Mouse (Mus musculus) CH12.LX (cell line): ENCODE measurements around the gene Plscr4. TPM values are rescaled to one million over a fixed set of nuclear protein-coding genes. Genes with fewer than 3 reads are reported as not detected.
A peak's percentile ranks its signal among the peaks of the same experiment; 100 is the strongest.

Experiments
- DNase-seq: peaks from one replicate; pipeline ENCODE4 v3.0.0-alpha.2; 2013; ENCODE audit errors: extremely low read depth
- H3K27ac ChIP-seq: 2 replicates; pipeline ENCODE4 v1.5.1; 2012; ENCODE audit warnings: low read depth, mild to moderate bottlenecking, control low read depth, moderate library complexity; ENCODE audit not compliant: insufficient read depth
- H3K27me3 ChIP-seq: replicated peaks from 2 replicates; pipeline ENCODE3; 2012; ENCODE audit warnings: inconsistent platforms
- H3K36me3 ChIP-seq, 2 experiments: replicated peaks in 1 of 2; 2 replicates each; pipeline versions ENCODE3 to v1.6.1; 2012; ENCODE audit warnings: inconsistent platforms in 1 of 2, low read length in 1 of 2, mild to moderate bottlenecking in 1 of 2, mixed read lengths in 1 of 2, moderate library complexity in 1 of 2; ENCODE audit not compliant: control insufficient read depth in 1 of 2, insufficient read depth in 1 of 2
- H3K4me1 ChIP-seq, 2 experiments: 2 replicates each; pipeline ENCODE4 v1.6.1; 2012; ENCODE audit warnings: inconsistent platforms in 1 of 2, moderate library complexity in 1 of 2; ENCODE audit not compliant: insufficient read depth in 2 of 2, control insufficient read depth in 1 of 2
- H3K4me2 ChIP-seq: 2 replicates; pipeline ENCODE4 v1.6.1; 2012; ENCODE audit warnings: low read depth, mild to moderate bottlenecking, control low read depth; ENCODE audit not compliant: poor library complexity, insufficient read depth, severe bottlenecking
- H3K4me3 ChIP-seq, 3 experiments: fragments of 150-350 bp in 1 of 3; sonication (generic) in 1 of 3; replicated peaks in 1 of 3; 2 replicates each; pipeline versions ENCODE3 to v1.5.1; 2011 to 2012; ENCODE audit warnings: low read depth in 2 of 3, low read length in 2 of 3, mild to moderate bottlenecking in 2 of 3, moderate library complexity in 2 of 3, control low read depth in 1 of 3, improper control_type of control experiment in 1 of 3, inconsistent platforms in 1 of 3, mixed read lengths in 1 of 3; ENCODE audit not compliant: poor library complexity in 1 of 3
- H3K79me2 ChIP-seq: replicated peaks from 2 replicates; pipeline ENCODE4 v1.6.1; 2012; ENCODE audit warnings: mild to moderate bottlenecking, moderate library complexity; ENCODE audit not compliant: control insufficient read depth, poor library complexity, insufficient read depth, severe bottlenecking; ENCODE audit errors: extremely low read depth
- H3K9ac ChIP-seq: 2 replicates; pipeline ENCODE4 v1.6.1; 2012; ENCODE audit warnings: low read depth, mild to moderate bottlenecking, control low read depth, moderate library complexity; ENCODE audit not compliant: insufficient read depth
- H3K9me3 ChIP-seq: replicated peaks from 2 replicates; pipeline ENCODE3; 2012; ENCODE audit warnings: low read length, inconsistent platforms, mixed read lengths
- BHLHE40 ChIP-seq: IDR thresholded peaks from 2 replicates; pipeline ENCODE4 v1.6.1; 2011; ENCODE audit warnings: mild to moderate bottlenecking, low read depth, low read length, improper control_type of control experiment
- CHD1 ChIP-seq: IDR thresholded peaks from 2 replicates; pipeline ENCODE4 v1.6.1; 2012; ENCODE audit warnings: low read depth, low read length, improper control_type of control experiment, inconsistent platforms
- CTCF ChIP-seq, 2 experiments: IDR thresholded peaks in 1 of 2; conservative IDR thresholded peaks in 1 of 2; 2 replicates each; pipeline ENCODE4 v1.5.1; 2011 to 2012; ENCODE audit warnings: low read depth in 2 of 2, low read length in 2 of 2, improper control_type of control experiment in 1 of 2, inconsistent platforms in 1 of 2, mild to moderate bottlenecking in 1 of 2, moderate library complexity in 1 of 2
- E2F4 ChIP-seq: IDR thresholded peaks from 2 replicates; pipeline ENCODE4 v1.6.1; 2011; ENCODE audit warnings: low read depth, low read length, improper control_type of control experiment; ENCODE audit not compliant: insufficient replicate concordance
- ELF1 ChIP-seq: IDR thresholded peaks from 2 replicates; pipeline ENCODE4 v1.6.1; 2014; ENCODE audit warnings: low read depth, mild to moderate bottlenecking, inconsistent platforms, low read length, improper control_type of control experiment
- ETS1 ChIP-seq: conservative IDR thresholded peaks from 2 replicates; pipeline ENCODE4 v1.6.1; 2012; ENCODE audit warnings: low read depth, mild to moderate bottlenecking, inconsistent platforms, low read length, improper control_type of control experiment, moderate library complexity
- GABPA ChIP-seq: IDR thresholded peaks from 2 replicates; pipeline ENCODE4 v1.6.1; 2012; ENCODE audit warnings: low read depth, low read length, improper control_type of control experiment, inconsistent platforms; ENCODE audit not compliant: insufficient replicate concordance
- IRF4 ChIP-seq: IDR thresholded peaks from 2 replicates; pipeline ENCODE4 v1.6.1; 2014; ENCODE audit warnings: low read depth, mild to moderate bottlenecking, inconsistent platforms, low read length, improper control_type of control experiment
- JUN ChIP-seq: IDR thresholded peaks from 2 replicates; pipeline ENCODE4 v1.6.1; 2011; ENCODE audit warnings: low read depth, mild to moderate bottlenecking, low read length, improper control_type of control experiment, moderate library complexity; ENCODE audit not compliant: insufficient read depth
- KAT2A ChIP-seq: IDR thresholded peaks from 2 replicates; pipeline ENCODE4 v1.6.1; 2012; ENCODE audit warnings: low read length, improper control_type of control experiment, inconsistent platforms; ENCODE audit not compliant: insufficient replicate concordance
- MAX ChIP-seq: IDR thresholded peaks from 2 replicates; pipeline ENCODE4 v1.6.1; 2011; ENCODE audit warnings: low read length, improper control_type of control experiment
- MAZ ChIP-seq: IDR thresholded peaks from 2 replicates; pipeline ENCODE4 v1.6.1; 2012; ENCODE audit warnings: low read depth, mild to moderate bottlenecking, inconsistent platforms, low read length, improper control_type of control experiment, moderate library complexity
- MXI1 ChIP-seq: IDR thresholded peaks from 2 replicates; pipeline ENCODE4 v1.6.1; 2011; ENCODE audit warnings: mild to moderate bottlenecking, low read depth, low read length, improper control_type of control experiment
- MYC ChIP-seq: IDR thresholded peaks from 2 replicates; pipeline ENCODE4 v1.6.1; 2011; ENCODE audit warnings: low read depth, mild to moderate bottlenecking, improper control_type of control experiment, low read length
- NELFE ChIP-seq: IDR thresholded peaks from 2 replicates; pipeline ENCODE4 v1.6.1; 2011; ENCODE audit warnings: low read depth, low read length, improper control_type of control experiment
- NRF1 ChIP-seq: IDR thresholded peaks from 2 replicates; pipeline ENCODE4 v1.6.1; 2014; ENCODE audit warnings: low read depth, mild to moderate bottlenecking, inconsistent platforms, low read length, improper control_type of control experiment, moderate library complexity
- PAX5 ChIP-seq: IDR thresholded peaks from 2 replicates; pipeline ENCODE4 v1.6.1; 2012; ENCODE audit warnings: low read length, inconsistent platforms, mixed read lengths
- POLR2AphosphoS2 ChIP-seq: IDR thresholded peaks from 2 replicates; pipeline ENCODE4 v1.6.1; 2011; ENCODE audit warnings: low read depth, low read length, improper control_type of control experiment
- RAD21 ChIP-seq: IDR thresholded peaks from 2 replicates; pipeline ENCODE4 v1.6.1; 2011; ENCODE audit warnings: low read depth, mild to moderate bottlenecking, low read length, improper control_type of control experiment, moderate library complexity
- RCOR1 ChIP-seq: conservative IDR thresholded peaks from 2 replicates; pipeline ENCODE4 v1.6.1; 2012; ENCODE audit warnings: low read depth, mild to moderate bottlenecking, inconsistent platforms, low read length, improper control_type of control experiment
- SIN3A ChIP-seq: IDR thresholded peaks from 2 replicates; pipeline ENCODE4 v1.6.1; 2012; ENCODE audit warnings: low read length, improper control_type of control experiment, inconsistent platforms
- TBP ChIP-seq: conservative IDR thresholded peaks from 2 replicates; pipeline ENCODE4 v1.6.1; 2011; ENCODE audit warnings: low read depth, low read length, improper control_type of control experiment
- TCF12 ChIP-seq: IDR thresholded peaks from 2 replicates; pipeline ENCODE4 v1.6.1; 2014; ENCODE audit warnings: low read depth, mild to moderate bottlenecking, inconsistent platforms, low read length, improper control_type of control experiment
- UBTF ChIP-seq: IDR thresholded peaks from 2 replicates; pipeline ENCODE4 v1.6.1; 2012; ENCODE audit warnings: low read depth, mild to moderate bottlenecking, inconsistent platforms, low read length, improper control_type of control experiment, moderate library complexity
- USF1 ChIP-seq: IDR thresholded peaks from 2 replicates; pipeline ENCODE4 v1.6.1; 2014; ENCODE audit warnings: low read depth, mild to moderate bottlenecking, inconsistent platforms, low read length, improper control_type of control experiment
- USF2 ChIP-seq: conservative IDR thresholded peaks from 2 replicates; pipeline ENCODE4 v1.6.1; 2011; ENCODE audit warnings: low read depth, low read length, improper control_type of control experiment
- ZKSCAN1 ChIP-seq: IDR thresholded peaks from 2 replicates; pipeline ENCODE4 v1.6.1; 2012; ENCODE audit warnings: low read depth, inconsistent platforms, low read length, improper control_type of control experiment, borderline replicate concordance
- ZNF384 ChIP-seq: IDR thresholded peaks from 2 replicates; pipeline ENCODE4 v1.6.1; 2012; ENCODE audit warnings: low read depth, low read length, improper control_type of control experiment, inconsistent platforms
- dilution Hi-C: fragments of 300-500 bp; cut with MboI; formaldehyde crosslinking; loops from 2 replicates; pipeline ENCODE4 v1.14.3; 2020; ENCODE audit warnings: low sequenced_read_pairs; ENCODE audit not compliant: extremely low pct_unique_long_range_greater_than_20kb, extremely low pct_ligation_motif_present
- in situ Hi-C: fragments of 300-500 bp; cut with MboI; formaldehyde crosslinking; loops from 3 replicates; pipeline ENCODE4 v1.14.3; 2019; ENCODE audit warnings: low sequenced_read_pairs, low pct_ligation_motif_present, low pct_unique_long_range_greater_than_20kb, mixed read lengths
- polyA plus RNA-seq: library from polyadenylated mRNA; unstranded; fragments of >175 nt; gene quantifications from 2 replicates; pipeline ENCODE4 v1.2.1, GENCODE M21; 2012; ENCODE audit warnings: low read depth; ENCODE audit not compliant: insufficient read length
- total RNA-seq, 2 experiments: library from RNA; depleted of rRNA; stranded (reverse); fragments of 300-350 nt in 1 of 2; fragments of >200 nt in 1 of 2; gene quantifications; 2 replicates each; pipeline ENCODE4 v1.2.3; 2012 to 2014

The Plscr4 gene
- total and polyA plus RNA-seq, 3 experiments, result 0.10 TPM; not detected in 2

DNA sequence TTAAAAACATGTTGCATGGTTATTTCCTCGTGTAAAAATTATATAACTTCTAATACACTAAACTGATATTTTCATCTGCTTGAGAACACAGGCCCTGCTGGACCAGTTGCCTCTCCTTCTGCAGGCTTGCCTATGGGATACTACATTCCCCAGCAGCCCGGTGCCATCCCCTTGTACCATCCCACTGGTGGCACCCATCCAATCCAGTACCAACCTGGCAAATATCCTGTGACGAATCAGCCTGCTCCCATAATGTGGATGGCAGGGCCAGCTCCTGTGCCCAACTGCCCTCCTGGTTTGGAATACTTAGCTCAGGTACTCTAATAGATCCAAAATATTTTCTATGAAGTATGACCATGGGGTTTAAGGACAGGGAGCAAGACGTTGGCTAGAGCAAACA is 25.4 kb downstream of the Plscr4 start:
- TF ChIP-seq ETS1 (no peak), MAZ (no peak), UBTF (no peak), ELF1 (no peak), RAD21 (no peak), BHLHE40 (no peak), E2F4 (no peak), RCOR1 (no peak), ZNF384 (no peak), CTCF (conservative IDR thresholded peaks at IDR 0.05 in 1 of 2, IDR thresholded peaks at IDR 0.05 in 1 of 2; ENCODE audit: low read depth in 2 of 2, low read length in 2 of 2) (no peak), GABPA (no peak), NRF1 (no peak), MAX (no peak), NELFE (no peak), TBP (no peak), ZKSCAN1 (no peak), IRF4 (no peak), USF1 (no peak), MYC (no peak), USF2 (no peak)
- Histone ChIP-seq H3K4me1 (peaks cover 0 to 10% of the 10 kb centered on the region in 2 experiments; a peak in 2 of 4 replicates), H3K27me3 (no peaks in the 10 kb centered on the region), H3K4me2 (no peak overlapping the region), H3K79me2 (no peaks in the 10 kb centered on the region), H3K9me3 (no peaks in the 10 kb centered on the region), H3K9ac (no peak overlapping the region), H3K36me3 (no peaks in the 10 kb centered on the region), H3K4me3 (no peak overlapping the region), H3K27ac (no peak overlapping the region)
- dilution Hi-C loops (no loop called here), in situ Hi-C loops (loop anchor here (10.0 to 25.0 kb wide), 3 partner anchors 132 to 402 kb away; partner anchors contain the start of gene Plscr1)
- DNase-seq, result no peak

GRCm38 (mm10) chr9:92484710-92485267 is 27.6 kb downstream of the Plscr4 start:
- H3K9ac ChIP-seq, result no peak overlapping the region
- DNase-seq, result no peak
- H3K79me2 ChIP-seq, result no peaks in the 10 kb centered on the region
- no peaks in the 10 kb centered on the region for H3K9me3 ChIP-seq
- H3K4me2 ChIP-seq, result peak overlapping the region; percentile 86; the same call in 1 of the 2 replicates
- dilution Hi-C loops, result no loop called here
- in situ Hi-C loops, result loop anchor here (10.0 to 25.0 kb wide), 3 partner anchors 130 to 400 kb away; partner anchors contain the start of gene Plscr1
- H3K27ac ChIP-seq, result no peak overlapping the region
- H3K4me1 ChIP-seq, result peaks cover 0 to 10% of the 10 kb centered on the region in 2 experiments; a peak in 2 of 4 replicates
- H3K4me3 ChIP-seq, result peak overlapping the region in 1 of 3 experiments; percentile 53
- H3K27me3 ChIP-seq, result no peaks in the 10 kb centered on the region
- H3K36me3 ChIP-seq, result no peaks in the 10 kb centered on the region
- TF ChIP-seq NELFE (no peak), MYC (no peak), JUN (peak; percentile 22; the same call in 1 of the 2 replicates), RAD21 (no peak), ZNF384 (no peak), CHD1 (no peak), UBTF (no peak), NRF1 (no peak), TBP (0 out of 2 replicates have a peak, but pooled peaks have one; percentile 41), E2F4 (no peak), SIN3A (no peak), MXI1 (no peak), BHLHE40 (0 out of 2 replicates have a peak, but pooled peaks have one; percentile 22), MAZ (no peak), USF1 (no peak), TCF12 (0 out of 2 replicates have a peak, but pooled peaks have one; percentile 24), RCOR1 (0 out of 2 replicates have a peak, but pooled peaks have one; percentile 38), POLR2AphosphoS2 (no peak), ELF1 (no peak), KAT2A (no peak), ETS1 (peak; percentile 50; the same call in 1 of the 2 replicates), PAX5 (no peak)
